Mouse (Mus musculus) stomach, embryonic 14.5 days (tissue): Measurements from ENCODE around the gene Zfp428. TPM values are rescaled to one million over a fixed set of nuclear protein-coding genes. Genes with fewer than 3 reads are reported as not detected.
"Not testable (repeated sequence)": the region's sequence is repeated elsewhere in the genome, so short reads cannot be mapped to it uniquely, and the experiment has no call there.

Experiments used
- ATAC-seq: fragments of 200-750 bp; cut with Nextera tagmentation; 2 replicates; pipeline ENCODE4 v1.8.0; 2017; ENCODE audit warnings: low read depth, moderate TSS enrichment; ENCODE audit not compliant: insufficient number of reproducible peaks, insufficient read depth, low FRiP score
- H3K27ac ChIP-seq: fragments of 300-500 bp; sonication (generic); 2 replicates; pipeline ENCODE4 v1.5.1; 2014; ENCODE audit warnings: mild to moderate bottlenecking, low read length, moderate library complexity, mixed read lengths
- H3K27me3 ChIP-seq: fragments of 300-500 bp; sonication (generic); 2 replicates; pipeline ENCODE4 v1.6.1; 2014; ENCODE audit warnings: low read length, control low read depth, mixed read lengths; ENCODE audit not compliant: control insufficient read depth, insufficient read depth
- H3K36me3 ChIP-seq: fragments of 300-500 bp; sonication (generic); 2 replicates; pipeline ENCODE4 v1.6.1; 2014; ENCODE audit warnings: mild to moderate bottlenecking, control low read depth, low read length, moderate library complexity, mixed read lengths; ENCODE audit not compliant: control insufficient read depth, insufficient read depth
- H3K4me1 ChIP-seq: fragments of 300-500 bp; sonication (generic); 2 replicates; pipeline ENCODE4 v1.6.1; 2014; ENCODE audit warnings: low read length, control low read depth, mixed read lengths; ENCODE audit not compliant: control insufficient read depth, insufficient read depth
- H3K4me2 ChIP-seq: fragments of 300-500 bp; sonication (generic); replicated peaks from 2 replicates; pipeline ENCODE4 v1.6.1; 2014; ENCODE audit warnings: low read depth, low read length, control low read depth
- H3K4me3 ChIP-seq: fragments of 300-500 bp; sonication (generic); 2 replicates; pipeline ENCODE4 v1.5.1; 2014; ENCODE audit warnings: low read depth, low read length, control low read depth
- H3K9ac ChIP-seq: fragments of 300-500 bp; sonication (generic); replicated peaks from 2 replicates; pipeline ENCODE4 v1.6.1; 2014; ENCODE audit warnings: low read depth, mild to moderate bottlenecking, control low read depth, low read length, moderate library complexity, mixed read lengths
- H3K9me3 ChIP-seq: fragments of 300-500 bp; sonication (generic); 2 replicates; pipeline ENCODE4 v1.6.1; 2016; ENCODE audit warnings: low read depth, low read length, control low read depth; ENCODE audit not compliant: control insufficient read depth
- WGBS: fragments of 180-500 bp; shearing (Covaris S2); extraction: QIAGEN DNeasy Blood & Tissue Kit; methylation state at CpG from one replicate; pipeline ENCODE4 v1.1.7; 2014; 5-methylcytosine and 5-hydroxymethylcytosine counted together
- polyA plus RNA-seq: library from polyadenylated mRNA; unstranded; fragments of >200 nt; fragmentation: Nextera tagmentation; extraction: Ambion mirVana; gene quantifications from 2 replicates; pipeline ENCODE4 v1.2.1, GENCODE M21; 2014

Zfp428 gene
- polyA plus RNA-seq, 1 experiment from 2014 or later: 28.5 TPM

DNA sequence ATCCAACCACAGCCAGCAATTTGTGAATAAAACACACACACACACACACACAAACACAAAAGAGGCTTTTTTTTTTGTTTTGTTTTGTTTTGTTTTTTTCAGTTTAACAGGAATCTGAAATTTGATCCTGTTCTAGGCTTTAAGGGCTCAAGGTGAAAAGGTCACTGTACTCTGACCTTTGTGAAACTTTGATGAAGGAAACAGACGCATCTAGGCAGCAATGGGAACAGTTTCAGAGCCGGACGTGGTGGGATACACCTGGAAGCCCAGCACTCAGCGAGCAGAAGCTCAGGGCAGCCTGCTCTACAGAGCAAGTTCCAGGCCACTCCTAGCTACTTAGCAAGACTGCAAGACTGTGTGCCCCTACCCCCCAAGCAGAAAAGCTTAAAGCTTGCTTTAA, 1.9 kb upstream of the Zfp428 start:
- peaks cover 3% of the 10 kb centered on the region; the same call in 1 of the 2 replicates for H3K9me3 ChIP-seq
- 17% methylated on average over 4 of the region's 4 CpGs for WGBS
- no peak overlapping the region for H3K27ac ChIP-seq
- H3K4me1 ChIP-seq: peaks cover 22% of the 10 kb centered on the region; the same call in 1 of the 2 replicates
- H3K9ac ChIP-seq: no peak overlapping the region
- H3K4me2 ChIP-seq: no peak overlapping the region
- H3K36me3 ChIP-seq: no peaks in the 10 kb centered on the region
- ATAC-seq: no peak
- H3K4me3 ChIP-seq: no peak overlapping the region
- H3K27me3 ChIP-seq: 0 out of 2 replicates have a peak, but pooled peaks cover 2% of the 10 kb centered on the region

DNA sequence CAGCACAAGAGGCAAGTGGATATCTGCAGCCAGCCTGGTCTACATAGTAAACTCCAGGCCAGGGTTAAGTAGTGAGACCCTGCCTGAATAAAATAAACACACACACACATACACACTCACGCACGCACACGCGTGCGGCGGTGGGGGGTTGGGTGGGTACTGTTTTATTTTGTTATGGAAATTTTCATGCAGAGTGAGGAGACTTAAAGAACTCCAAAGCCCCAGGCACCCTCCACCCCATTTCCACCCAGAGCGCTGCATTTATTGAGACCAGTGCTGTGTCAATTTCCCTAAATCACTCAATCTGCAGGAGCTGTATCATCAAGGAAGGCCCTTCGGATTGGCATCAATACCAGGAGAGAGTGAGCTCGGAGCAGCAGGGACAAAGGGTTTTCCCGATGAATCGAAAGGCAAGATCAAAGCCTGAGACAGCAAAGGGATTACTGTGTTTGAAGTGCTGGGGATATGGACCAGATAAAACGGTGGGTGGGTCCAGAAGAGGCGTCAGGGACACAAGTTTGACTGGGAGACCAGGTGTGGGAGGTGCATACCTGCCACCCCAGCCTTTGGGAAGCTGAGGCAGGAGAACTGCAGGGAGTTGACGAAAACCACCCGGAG, 1.2 kb upstream of the Zfp428 start:
- Histone ChIP-seq H3K9me3 (peaks cover 3% of the 10 kb centered on the region; the same call in 1 of the 2 replicates), H3K27ac (no peak overlapping the region), H3K4me2 (peak overlapping the region; percentile 59), H3K27me3 (no peaks in the 10 kb centered on the region), H3K4me1 (peaks cover 22% of the 10 kb centered on the region; the same call in 1 of the 2 replicates), H3K9ac (no peak overlapping the region), H3K36me3 (no peaks in the 10 kb centered on the region), H3K4me3 (peak overlapping the region; percentile 79; the same call in 1 of the 2 replicates)
- no peak for ATAC-seq
- WGBS: 28% methylated on average over 15 of the region's 15 CpGs

DNA sequence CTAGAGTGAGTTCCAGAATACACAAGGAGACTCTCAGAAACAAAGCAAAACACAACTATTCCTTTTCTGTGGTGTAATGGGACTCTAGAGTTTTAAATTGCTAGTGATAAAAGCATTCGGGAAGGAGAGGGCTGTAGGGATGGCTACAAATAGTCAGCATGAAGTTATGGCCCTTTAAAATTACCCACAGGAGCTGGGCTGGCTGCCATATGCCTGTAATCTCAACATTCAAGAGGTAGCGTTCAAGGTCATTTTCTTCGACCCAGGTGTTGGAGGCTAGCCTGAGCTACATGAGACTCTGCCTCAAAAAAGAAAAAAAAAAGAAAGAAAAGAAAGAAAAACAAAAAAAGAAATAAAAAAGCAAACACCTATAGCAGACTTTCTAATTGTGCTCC, 744 bp upstream of the Zfp428 start:
- Histone ChIP-seq H3K9me3 (no peaks in the 10 kb centered on the region), H3K36me3 (no peaks in the 10 kb centered on the region), H3K4me3 (peak overlapping the region; percentile 79), H3K27ac (peak overlapping the region; percentile 98; the same call in 1 of the 2 replicates), H3K9ac (0 out of 2 replicates have a peak overlapping the region, but pooled peaks have one; percentile 94), H3K27me3 (no peaks in the 10 kb centered on the region), H3K4me2 (peak overlapping the region; percentile 59), H3K4me1 (peaks cover 22% of the 10 kb centered on the region; the same call in 1 of the 2 replicates)
- 10% methylated on average over 3 of the region's 3 CpGs for WGBS
- no peak for ATAC-seq

DNA sequence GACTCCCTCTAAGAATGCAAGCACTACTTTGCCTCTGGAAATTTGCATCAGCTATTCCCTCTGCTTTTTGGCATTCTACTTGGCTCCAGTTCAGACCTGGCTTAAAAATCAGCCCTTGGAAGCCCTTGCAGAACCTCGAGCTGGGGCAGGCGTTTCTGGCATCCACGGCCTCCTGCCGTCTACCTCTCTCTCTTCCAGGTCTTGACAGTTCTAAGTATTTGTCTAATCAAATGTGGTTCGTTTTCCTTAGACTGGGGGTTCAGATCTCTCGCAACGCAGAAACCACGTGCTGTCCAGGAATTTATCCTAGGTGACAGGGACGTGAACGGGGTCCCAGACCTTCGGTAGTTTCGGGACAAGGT, 349 bp upstream of the Zfp428 start:
- no peaks in the 10 kb centered on the region for H3K27me3 ChIP-seq
- under 1% methylated on average over 12 of the region's 12 CpGs for WGBS
- H3K36me3 ChIP-seq: no peaks in the 10 kb centered on the region
- peaks cover 22% of the 10 kb centered on the region; the same call in 1 of the 2 replicates for H3K4me1 ChIP-seq
- peak overlapping the region; percentile 59 for H3K4me2 ChIP-seq
- ATAC-seq: no peak
- no peaks in the 10 kb centered on the region for H3K9me3 ChIP-seq
- peak overlapping the region; percentile 94 for H3K9ac ChIP-seq
- peak overlapping the region; percentile 98; the same call in 1 of the 2 replicates for H3K27ac ChIP-seq
- peak overlapping the region; percentile 79 for H3K4me3 ChIP-seq

DNA sequence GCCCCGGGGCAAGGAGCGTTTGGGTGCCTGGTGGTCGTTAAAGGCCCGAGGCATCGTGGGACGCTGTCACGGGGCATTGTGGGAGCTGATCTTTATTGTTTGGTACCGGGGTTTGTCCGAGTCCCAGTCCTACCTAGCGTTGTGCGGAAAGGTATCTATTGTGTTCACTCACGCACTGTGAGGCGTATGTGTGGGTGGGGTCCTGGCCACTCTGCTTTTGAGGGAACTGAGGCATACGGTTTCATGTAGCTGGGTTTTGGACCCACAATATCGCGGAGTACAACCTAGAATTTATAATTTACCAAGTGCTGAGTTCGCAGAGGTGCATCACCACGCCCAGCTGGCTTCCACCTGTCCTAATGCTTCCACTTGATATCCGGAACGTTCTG, 914 bp downstream of the Zfp428 start:
- no peaks in the 10 kb centered on the region for H3K27me3 ChIP-seq
- H3K9me3 ChIP-seq: no peaks in the 10 kb centered on the region
- no peaks in the 10 kb centered on the region for H3K36me3 ChIP-seq
- H3K4me1 ChIP-seq: peaks cover 22% of the 10 kb centered on the region; the same call in 1 of the 2 replicates
- peak overlapping the region; percentile 79 for H3K4me3 ChIP-seq
- peak overlapping the region; percentile 59 for H3K4me2 ChIP-seq
- peak; percentile 19; the same call in 1 of the 2 replicates for ATAC-seq
- peak overlapping the region; percentile 94 for H3K9ac ChIP-seq
- H3K27ac ChIP-seq: peak overlapping the region; percentile 98
- WGBS: 1% methylated on average over 20 of the region's 20 CpGs

- no peak within 1 kb of the TSS for H3K4me2 ChIP-seq
- H3K27me3 ChIP-seq: no peaks in the 10 kb centered on the region
- 88% methylated on average over 7 of the region's 7 CpGs for WGBS
- H3K4me3 ChIP-seq: no peak within 1 kb of the TSS
- no peak within 1 kb of the TSS for H3K9ac ChIP-seq
- ATAC-seq: no peak
- H3K36me3 ChIP-seq: no peaks in the 10 kb centered on the region
- H3K4me1 ChIP-seq: peaks cover 7% of the 10 kb centered on the region; the same call in 1 of the 2 replicates
- H3K27ac ChIP-seq: no peak within 1 kb of the TSS
- no peaks in the 10 kb centered on the region for H3K9me3 ChIP-seq
These were observed 5.5 kb downstream of the Zfp428 start, which contains the start of gene AC161166.1 for GRCm38 (mm10) chr7:24512355-24512754. Gene AC161166.1, minus strand, starts transcription at chr7:24512455.

GRCm38 (mm10) chr7:24516319-24516718, 9.5 kb downstream of the Zfp428 start:
- H3K9ac ChIP-seq, H3K4me1 ChIP-seq, H3K4me3 ChIP-seq, ATAC-seq, H3K27me3 ChIP-seq, H3K27ac ChIP-seq, H3K4me2 ChIP-seq, H3K36me3 ChIP-seq, H3K9me3 ChIP-seq: not testable (repeated sequence)
- 73% methylated on average over 8 of the region's 8 CpGs for WGBS

DNA sequence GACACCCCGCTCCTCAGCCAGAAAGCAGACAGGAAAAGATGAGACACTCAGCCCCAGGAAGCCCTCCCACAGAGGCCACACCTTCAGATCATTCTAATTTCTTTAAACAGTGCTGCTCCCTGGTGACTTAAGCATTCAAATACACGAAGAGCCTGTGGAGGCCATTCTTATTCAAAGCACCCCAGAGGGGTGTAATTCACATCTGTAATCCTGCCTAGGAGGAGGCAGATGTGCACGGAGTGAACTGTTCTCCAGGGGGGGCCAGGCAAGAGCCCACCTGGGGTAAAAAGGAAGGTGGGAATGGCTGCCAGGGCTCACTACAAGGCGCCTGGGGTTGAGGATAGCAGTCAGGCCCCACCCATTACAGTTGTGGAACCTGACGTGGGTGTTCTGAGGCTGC, 10.3 kb downstream of the Zfp428 start:
- no peak overlapping the region for H3K4me2 ChIP-seq
- H3K4me3 ChIP-seq: no peak overlapping the region
- H3K36me3 ChIP-seq: no peaks in the 10 kb centered on the region
- no peaks in the 10 kb centered on the region for H3K4me1 ChIP-seq
- no peaks in the 10 kb centered on the region for H3K9me3 ChIP-seq
- ATAC-seq: no peak
- WGBS: 56% methylated on average over 5 of the region's 5 CpGs
- H3K9ac ChIP-seq: no peak overlapping the region
- H3K27me3 ChIP-seq: no peaks in the 10 kb centered on the region
- no peak overlapping the region for H3K27ac ChIP-seq
